Mouse (Mus musculus) forebrain, embryonic 11.5 days (tissue): ENCODE results near the gene Gxylt2. TPM values are rescaled to one million over a fixed set of nuclear protein-coding genes. Genes with fewer than 3 reads are reported as not detected.

ENCODE experiments used
- ATAC-seq: fragments of 200-750 bp; cut with Nextera tagmentation; replicated peaks from 2 replicates; pipeline ENCODE4 v1.8.0; 2017; ENCODE audit warnings: moderate TSS enrichment; ENCODE audit not compliant: low FRiP score
- DNase-seq: peaks from one replicate; pipeline ENCODE4 v3.0.0-alpha.2; 2017; ENCODE audit warnings: low spot score
- H3K27ac ChIP-seq: fragments of 300-500 bp; sonication (generic); 2 replicates; pipeline ENCODE4 v1.5.1; 2014; ENCODE audit warnings: low read depth, low read length
- H3K27me3 ChIP-seq: fragments of 300-500 bp; sonication (generic); 2 replicates; pipeline ENCODE4 v1.6.1; 2014; ENCODE audit warnings: mild to moderate bottlenecking, low read length, mixed read lengths; ENCODE audit not compliant: control insufficient read depth, insufficient read depth
- H3K36me3 ChIP-seq: fragments of 300-500 bp; sonication (generic); 2 replicates; pipeline ENCODE4 v1.6.1; 2014; ENCODE audit warnings: mild to moderate bottlenecking, low read length, moderate library complexity, mixed read lengths; ENCODE audit not compliant: control insufficient read depth, insufficient read depth
- H3K4me1 ChIP-seq: fragments of 300-500 bp; sonication (generic); replicated peaks from 2 replicates; pipeline ENCODE4 v1.6.1; 2014; ENCODE audit warnings: low read length, mixed read lengths; ENCODE audit not compliant: control insufficient read depth, insufficient read depth
- H3K4me2 ChIP-seq: fragments of 300-500 bp; sonication (generic); 2 replicates; pipeline ENCODE4 v1.6.1; 2014; ENCODE audit warnings: low read depth, mild to moderate bottlenecking, low read length, moderate library complexity, mixed read lengths; ENCODE audit not compliant: severe bottlenecking
- H3K4me3 ChIP-seq: fragments of 300-500 bp; sonication (generic); 2 replicates; pipeline ENCODE4 v1.5.1; 2014; ENCODE audit warnings: low read depth, low read length
- H3K9ac ChIP-seq: fragments of 300-500 bp; sonication (generic); 2 replicates; pipeline ENCODE4 v1.6.1; 2014; ENCODE audit warnings: low read length
- H3K9me3 ChIP-seq: fragments of 300-500 bp; sonication (generic); 2 replicates; pipeline ENCODE4 v1.6.1; 2016; ENCODE audit warnings: low read length, mixed read lengths; ENCODE audit not compliant: control insufficient read depth
- WGBS: fragments of 180-500 bp; shearing (Covaris S2); extraction: QIAGEN DNeasy Blood & Tissue Kit; methylation state at CpG from one replicate; pipeline ENCODE4 v1.1.7; 2014; 5-methylcytosine and 5-hydroxymethylcytosine counted together
- polyA plus RNA-seq: library from polyadenylated mRNA; unstranded; fragments of >200 nt; fragmentation: Nextera tagmentation; extraction: Ambion mirVana; gene quantifications from 2 replicates; pipeline ENCODE4 v1.2.1, GENCODE M21; 2014

Gxylt2 gene
- polyA plus RNA-seq, 1 experiment from 2014 or later: 2.8 TPM

- ATAC-seq: no peak
- WGBS: 83% methylated on average over 15 of the region's 15 CpGs
- Histone ChIP-seq H3K36me3 (no peaks in the 10 kb centered on the region), H3K27me3 (no peaks in the 10 kb centered on the region), H3K9me3 (no peaks in the 10 kb centered on the region), H3K4me1 (no peaks in the 10 kb centered on the region), H3K27ac (no peak overlapping the region), H3K4me3 (no peak overlapping the region), H3K4me2 (no peak overlapping the region), H3K9ac (no peak overlapping the region)
- no peak for DNase-seq
Observed at GRCm38 (mm10) chr6:100775923-100776505, 71.5 kb downstream of the Gxylt2 start.

- no peak overlapping the region for H3K9ac ChIP-seq
- no peaks in the 10 kb centered on the region for H3K4me1 ChIP-seq
- no peaks in the 10 kb centered on the region for H3K27me3 ChIP-seq
- no peak overlapping the region for H3K4me2 ChIP-seq
- WGBS: 87% methylated on average over 5 of the region's 5 CpGs
- DNase-seq: no peak
- no peaks in the 10 kb centered on the region for H3K36me3 ChIP-seq
- H3K4me3 ChIP-seq: no peak overlapping the region
- no peak overlapping the region for H3K27ac ChIP-seq
- ATAC-seq: no peak
- no peaks in the 10 kb centered on the region for H3K9me3 ChIP-seq
Observed at GRCm38 (mm10) chr6:100778595-100778994, 74.1 kb downstream of the Gxylt2 start.

- H3K4me3 ChIP-seq: no peak overlapping the region
- 42% methylated on average over 4 of the region's 4 CpGs for WGBS
- H3K27me3 ChIP-seq: no peaks in the 10 kb centered on the region
- no peak overlapping the region for H3K4me2 ChIP-seq
- no peaks in the 10 kb centered on the region for H3K4me1 ChIP-seq
- no peak for DNase-seq
- H3K36me3 ChIP-seq: no peaks in the 10 kb centered on the region
- H3K27ac ChIP-seq: no peak overlapping the region
- no peaks in the 10 kb centered on the region for H3K9me3 ChIP-seq
- ATAC-seq: no peak
- H3K9ac ChIP-seq: no peak overlapping the region
Observed at GRCm38 (mm10) chr6:100780421-100780820, 75.9 kb downstream of the Gxylt2 start.

GRCm38 (mm10) chr6:100781644-100782043 lies 77.1 kb downstream of the Gxylt2 start:
- Histone ChIP-seq H3K9ac (no peak overlapping the region), H3K4me1 (no peaks in the 10 kb centered on the region), H3K4me2 (no peak overlapping the region), H3K27me3 (no peaks in the 10 kb centered on the region), H3K9me3 (no peaks in the 10 kb centered on the region), H3K4me3 (no peak overlapping the region), H3K36me3 (no peaks in the 10 kb centered on the region), H3K27ac (no peak overlapping the region)
- DNase-seq (no peak), ATAC-seq (no peak)
- WGBS: 90% methylated on average over 6 of the region's 6 CpGs

GRCm38 (mm10) chr6:100787726-100788125 lies 83.2 kb downstream of the Gxylt2 start:
- no peak overlapping the region for H3K27ac ChIP-seq
- no peak for ATAC-seq
- WGBS: 83% methylated on average over 1 of the region's 1 CpGs

GRCm38 (mm10) chr6:100789161-100789560 lies 84.6 kb downstream of the Gxylt2 start:
- no peak overlapping the region for H3K4me2 ChIP-seq
- no peaks in the 10 kb centered on the region for H3K4me1 ChIP-seq
- no peak overlapping the region for H3K9ac ChIP-seq
- no peak overlapping the region for H3K27ac ChIP-seq
- H3K9me3 ChIP-seq: no peaks in the 10 kb centered on the region
- no peaks in the 10 kb centered on the region for H3K36me3 ChIP-seq
- H3K27me3 ChIP-seq: no peaks in the 10 kb centered on the region
- no peak for DNase-seq
- WGBS: 80% methylated on average over 1 of the region's 1 CpGs
- ATAC-seq: no peak
- no peak overlapping the region for H3K4me3 ChIP-seq

More at GRCm38 (mm10) chr6:100787726-100788125, 83.2 kb downstream of the Gxylt2 start:
- Histone ChIP-seq H3K9ac (no peak overlapping the region), H3K4me2 (no peak overlapping the region), H3K27me3 (no peaks in the 10 kb centered on the region), H3K9me3 (no peaks in the 10 kb centered on the region), H3K4me3 (no peak overlapping the region), H3K4me1 (no peaks in the 10 kb centered on the region), H3K36me3 (no peaks in the 10 kb centered on the region)
- DNase-seq: no peak

GRCm38 (mm10) chr6:100792055-100792659 lies 87.6 kb downstream of the Gxylt2 start:
- Histone ChIP-seq H3K4me3 (no peak overlapping the region), H3K9ac (no peak overlapping the region), H3K4me2 (no peak overlapping the region), H3K9me3 (no peaks in the 10 kb centered on the region), H3K27ac (no peak overlapping the region), H3K36me3 (no peaks in the 10 kb centered on the region), H3K27me3 (no peaks in the 10 kb centered on the region), H3K4me1 (no peaks in the 10 kb centered on the region)
- no peak for ATAC-seq
- DNase-seq: no peak
- WGBS: 86% methylated on average over 3 of the region's 3 CpGs

- Histone ChIP-seq H3K4me1 (no peaks in the 10 kb centered on the region), H3K4me3 (no peak overlapping the region), H3K9me3 (no peaks in the 10 kb centered on the region), H3K36me3 (no peaks in the 10 kb centered on the region), H3K27ac (no peak overlapping the region), H3K4me2 (no peak overlapping the region), H3K9ac (no peak overlapping the region), H3K27me3 (no peaks in the 10 kb centered on the region)
- 87% methylated on average over 14 of the region's 14 CpGs for WGBS
- ATAC-seq (no peak), DNase-seq (no peak)
Observed at GRCm38 (mm10) chr6:100792973-100793769, 88.6 kb downstream of the Gxylt2 start.
